Mouse (Mus musculus): Measurements from ENCODE around the gene Kmt2b.
A peak's percentile ranks its signal among the peaks of the same experiment; 100 is the strongest.

The Kmt2b gene

DNA sequence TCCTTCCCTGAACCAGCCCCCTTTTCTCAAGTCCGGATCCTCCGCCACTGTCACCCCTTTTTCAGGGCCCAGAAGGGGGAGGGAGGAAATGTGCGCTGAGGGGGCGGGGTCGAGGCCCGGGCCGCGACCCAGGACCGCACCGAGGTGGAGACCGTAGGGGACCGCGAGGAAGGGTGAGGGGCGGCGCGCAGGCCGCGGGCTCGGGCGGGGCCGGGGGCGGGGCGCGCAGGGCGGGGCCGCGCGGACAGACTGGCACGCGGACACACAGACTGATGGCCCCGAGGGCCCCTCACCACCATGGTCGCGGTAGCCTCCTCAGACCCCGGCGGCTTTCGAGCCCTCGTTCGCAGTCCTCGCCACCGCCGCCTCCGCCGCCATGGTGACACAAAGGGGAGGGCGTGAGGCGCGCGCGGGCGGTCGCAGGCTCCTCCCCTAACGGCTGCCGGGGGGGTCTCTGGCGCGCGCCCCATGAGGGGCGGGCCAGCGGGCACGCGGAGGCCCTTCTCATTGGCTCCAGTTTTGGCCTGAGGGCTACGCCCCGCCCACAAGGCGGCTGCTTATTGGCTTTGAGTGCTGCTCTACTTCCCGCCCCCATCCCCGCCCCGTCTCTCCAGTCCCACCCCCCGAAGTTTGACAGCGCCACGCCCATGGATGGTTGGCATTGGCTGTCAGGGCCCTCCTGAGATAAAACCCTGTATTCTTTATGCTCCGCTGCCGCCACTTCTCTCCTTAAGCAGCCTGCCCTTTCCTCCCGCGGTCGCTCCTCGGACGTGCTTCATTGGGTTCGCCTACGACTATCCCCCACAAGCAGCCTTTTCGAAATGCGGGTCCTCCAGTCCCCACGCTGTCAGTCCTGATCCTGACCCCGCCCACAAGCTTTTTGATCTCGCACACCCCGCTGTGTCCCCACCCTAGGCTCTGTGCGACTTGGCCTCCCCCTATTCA, 53.6 kb downstream of the Kmt2b start, which contains the start of gene Arhgap33:
Gene Arhgap33, minus strand, starts transcription at position 428 of the 945 bp plus-strand sequence.
- DNase-seq (ENCODE audit: inconsistent ontology term) = peak; percentile 99

DNA sequence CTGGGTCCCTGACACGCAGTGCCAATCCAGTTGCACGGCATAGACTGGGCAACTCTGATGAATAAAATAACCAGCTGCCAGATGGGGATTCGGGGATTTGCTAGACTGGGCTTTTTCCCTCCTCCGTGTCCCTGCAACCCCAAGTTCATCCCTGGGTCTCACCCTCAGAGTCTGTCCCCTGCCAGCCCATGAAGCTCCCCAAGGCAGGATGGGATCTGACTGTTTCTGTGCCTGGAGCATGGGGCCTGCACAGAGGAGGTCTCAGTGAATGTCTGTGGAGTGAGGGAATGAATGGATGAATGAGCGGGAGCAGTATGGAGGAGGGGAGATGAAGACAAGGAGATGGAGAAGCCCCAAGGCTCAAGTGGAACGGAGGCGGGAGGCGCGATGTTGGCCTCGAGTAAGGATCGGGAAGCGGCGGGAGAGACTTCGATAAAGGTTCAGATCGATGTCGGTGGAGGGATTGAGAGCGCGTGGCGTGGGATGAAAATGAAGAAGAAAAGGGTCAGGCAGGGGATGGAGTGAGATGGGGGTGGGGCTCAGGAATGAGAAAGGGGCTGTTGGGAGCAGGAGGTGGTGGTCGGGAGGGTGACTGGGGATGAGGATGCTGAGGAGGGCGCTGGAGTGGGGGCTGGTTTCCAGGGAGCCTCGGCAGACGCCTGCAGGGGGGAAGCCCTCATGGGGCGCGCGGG, 54.4 kb downstream of the Kmt2b start:
- DNase-seq (ENCODE audit: inconsistent ontology term) = no peak

DNA sequence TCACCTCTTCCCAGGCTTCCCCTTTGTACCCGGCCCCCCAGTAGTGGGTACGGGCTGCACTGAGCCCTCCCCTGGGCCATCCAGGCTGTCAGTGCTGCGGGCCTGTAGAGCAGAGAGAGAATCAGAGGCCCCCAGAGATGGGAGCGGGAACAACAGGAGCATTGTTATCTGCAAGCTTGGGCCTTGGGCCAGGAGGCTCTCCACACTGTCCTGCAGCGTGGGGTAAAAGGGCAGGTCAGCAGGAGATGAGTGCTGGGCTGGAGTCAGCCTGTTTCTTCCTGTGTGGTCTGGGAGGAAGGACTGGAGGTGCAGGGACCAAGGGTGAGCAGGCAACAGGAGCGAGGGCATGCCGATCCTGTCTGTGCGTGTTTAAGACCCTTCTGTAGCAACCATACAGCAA, 55.6 kb downstream of the Kmt2b start:
- DNase-seq (ENCODE audit: inconsistent ontology term) = peak; percentile 57

DNA sequence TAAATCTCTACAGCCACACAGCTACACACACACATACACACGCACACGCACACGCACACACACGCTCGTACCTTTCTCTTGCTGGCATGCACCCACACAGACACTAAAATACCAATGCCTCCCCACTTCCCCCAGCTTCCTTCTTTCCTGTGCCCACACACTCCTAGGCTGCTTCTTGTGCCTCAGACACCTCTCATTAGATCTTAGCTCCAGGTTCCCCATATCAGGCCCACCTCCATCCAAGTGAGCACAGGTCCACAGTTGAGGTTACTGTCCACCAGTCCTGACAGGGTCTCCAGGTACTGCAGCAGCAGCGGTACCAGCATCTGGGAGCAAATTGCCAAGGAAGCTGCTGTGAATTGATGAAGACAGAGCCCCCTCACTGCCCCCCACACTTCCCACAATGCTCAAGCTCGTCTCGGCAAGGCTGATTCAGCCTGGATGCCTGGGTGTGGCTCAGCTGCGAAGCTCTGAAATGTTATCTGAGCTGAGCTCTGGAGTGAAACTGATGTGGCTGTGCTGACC, 57.2 kb downstream of the Kmt2b start:
- no peak for DNase-seq (ENCODE audit: inconsistent ontology term)

DNA sequence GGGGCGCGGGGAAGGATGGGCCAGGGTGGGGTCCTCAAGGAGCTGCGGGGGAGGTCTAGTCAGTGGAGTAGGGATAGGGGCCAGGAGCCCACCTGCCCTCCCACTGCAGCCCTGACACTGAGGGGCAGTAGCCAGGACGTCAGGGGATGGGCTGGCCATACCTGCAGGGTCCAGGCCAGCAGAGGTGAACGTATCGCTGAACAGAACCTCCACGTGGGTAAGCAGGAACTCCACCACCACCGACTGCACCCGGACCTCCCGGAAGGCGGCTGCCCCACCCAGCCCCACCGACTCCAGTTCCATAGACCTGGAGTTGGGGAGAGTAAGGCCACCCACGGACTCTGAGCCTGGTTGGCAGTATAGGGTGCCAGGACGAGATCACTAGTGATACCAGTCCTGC, 61.5 kb downstream of the Kmt2b start:
- DNase-seq (ENCODE audit: inconsistent ontology term) = no peak

DNA sequence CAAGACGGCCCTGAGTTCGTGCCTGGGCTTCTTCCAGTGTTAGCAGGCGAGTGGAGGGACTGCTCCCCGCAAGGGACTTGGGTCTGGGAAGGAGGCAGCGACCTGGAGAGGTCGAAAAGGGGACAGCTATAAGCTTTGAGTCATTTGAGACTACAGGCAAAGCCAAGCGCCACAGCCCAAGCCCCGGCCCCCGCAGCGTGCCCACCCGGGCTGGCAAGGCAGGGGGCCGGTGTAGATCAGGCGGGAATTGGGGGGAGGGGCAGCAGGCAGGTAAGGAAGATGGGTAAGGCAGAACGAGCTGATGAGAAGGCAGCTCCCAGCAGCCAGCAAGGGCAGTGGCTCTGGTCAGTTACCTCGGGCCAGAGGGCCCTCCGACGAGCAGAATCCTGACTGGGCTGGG, 62.1 kb downstream of the Kmt2b start:
- DNase-seq (ENCODE audit: inconsistent ontology term) = no peak

DNA sequence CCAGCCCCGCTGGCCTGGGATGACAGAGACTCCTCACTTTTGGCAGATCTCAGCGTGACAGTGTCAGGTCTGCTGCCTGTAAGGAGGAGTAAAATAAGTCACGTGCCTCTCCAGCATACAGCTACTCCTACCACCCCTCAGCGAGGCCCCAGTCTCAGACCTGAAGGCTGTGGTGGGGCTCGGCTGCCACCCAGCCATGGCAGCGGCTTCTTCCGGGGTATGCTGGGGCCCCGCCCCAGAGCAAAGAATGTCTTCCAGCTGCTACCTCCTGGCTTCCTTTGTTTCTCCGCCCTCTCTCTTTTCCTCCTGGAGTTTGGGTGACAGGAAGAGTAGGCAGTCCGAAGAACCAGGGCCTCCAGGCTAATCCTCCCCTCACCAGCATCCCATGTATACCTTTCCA, 62.6 kb downstream of the Kmt2b start:
- no peak for DNase-seq (ENCODE audit: inconsistent ontology term)

DNA sequence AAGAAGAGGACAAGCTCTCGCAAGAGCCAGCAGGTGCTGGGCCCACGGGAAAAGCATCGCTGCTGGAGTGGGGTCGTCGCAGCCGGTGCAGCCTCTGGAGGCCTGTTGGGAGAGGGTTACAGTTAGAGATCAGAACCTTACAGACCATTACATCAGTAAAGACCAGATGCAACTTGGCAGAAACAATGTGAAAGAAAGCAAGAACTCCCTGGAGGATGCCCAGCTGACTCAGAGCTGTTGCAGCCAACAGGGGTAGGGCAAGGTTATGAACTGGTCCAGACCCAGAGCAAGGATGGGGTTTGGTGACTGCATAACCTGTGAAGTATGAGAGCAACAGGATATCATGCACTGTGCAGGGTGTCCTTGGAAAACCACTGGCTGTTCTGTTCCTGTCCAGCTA, 64.0 kb downstream of the Kmt2b start:
- no peak for DNase-seq (ENCODE audit: inconsistent ontology term)

DNA sequence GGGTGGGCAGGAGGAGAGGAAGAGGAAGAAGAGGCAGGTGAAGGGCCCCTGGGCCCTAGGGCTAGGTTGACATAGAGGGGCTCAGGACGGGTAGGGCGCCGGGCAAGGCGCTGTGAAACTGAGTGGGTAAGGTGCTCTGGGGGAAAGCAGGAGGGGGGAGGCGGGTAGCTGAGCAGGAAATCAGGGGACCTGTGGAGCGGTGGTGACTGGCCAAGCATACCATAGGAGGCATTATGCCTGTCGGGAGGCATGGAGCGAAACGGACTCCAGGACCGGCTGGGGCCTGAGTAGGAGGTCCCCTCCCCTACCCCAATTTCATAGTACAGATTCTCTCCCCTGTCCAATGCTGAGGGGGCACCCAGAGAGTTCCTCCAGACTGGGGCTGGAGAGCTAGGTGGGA, 65.7 kb downstream of the Kmt2b start:
- no peak for DNase-seq (ENCODE audit: inconsistent ontology term)

DNA sequence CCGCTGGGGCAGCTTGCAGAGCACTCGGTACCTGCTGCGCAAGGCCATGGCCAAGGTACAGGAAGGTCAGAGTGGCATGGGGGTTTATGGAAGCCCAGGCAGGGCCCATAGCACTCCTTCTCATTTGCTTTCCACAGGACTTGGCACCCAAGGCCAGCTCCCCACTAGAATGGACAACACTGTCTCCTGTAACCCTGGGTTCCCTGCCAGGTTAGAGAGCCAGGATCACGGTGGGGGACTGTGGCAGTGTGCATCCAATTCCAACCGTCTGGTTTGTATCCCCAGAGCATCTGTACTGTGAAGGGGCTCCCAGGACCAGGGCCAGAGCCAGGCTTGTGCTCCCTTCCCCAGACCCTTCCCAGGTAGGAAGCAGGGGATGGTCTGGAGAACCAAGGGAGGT, 67.7 kb downstream of the Kmt2b start:
- no peak for DNase-seq (ENCODE audit: inconsistent ontology term)

DNA sequence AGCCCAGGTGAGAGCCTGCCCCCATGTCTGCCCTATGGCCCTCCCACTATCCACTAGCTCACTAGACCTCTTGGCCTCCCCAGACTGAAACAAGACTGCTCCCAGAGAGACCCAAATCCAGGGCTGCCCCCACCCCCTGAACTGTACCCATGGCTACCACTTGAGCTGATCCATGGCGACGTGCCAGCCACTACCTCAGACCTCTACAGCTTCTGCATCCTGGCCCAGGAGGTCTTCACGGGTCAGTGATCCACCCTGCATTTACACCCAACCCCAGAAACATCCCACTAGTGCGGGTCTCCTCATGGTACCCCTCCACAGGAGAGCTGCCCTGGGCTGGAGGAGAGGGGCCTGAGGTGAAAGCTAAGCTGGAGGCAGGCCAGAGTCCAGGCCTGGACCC, 68.1 kb downstream of the Kmt2b start:
- no peak for DNase-seq (ENCODE audit: inconsistent ontology term)

Measured in Muller cell, postnatal 12 days (primary cell).